Mouse (Mus musculus): Measurements from ENCODE around the gene Cxcr6. TPM values are rescaled to one million over a fixed set of nuclear protein-coding genes. Genes with fewer than 3 reads are reported as not detected.
A peak's percentile ranks its signal among the peaks of the same experiment; 100 is the strongest.
"Not testable (repeated sequence)": the region's sequence is repeated elsewhere in the genome, so short reads cannot be mapped to it uniquely, and the experiment has no call there.

The Cxcr6 gene
- polyA plus RNA-seq, 1 experiment from 2014 or later: 0.11 TPM

DNA sequence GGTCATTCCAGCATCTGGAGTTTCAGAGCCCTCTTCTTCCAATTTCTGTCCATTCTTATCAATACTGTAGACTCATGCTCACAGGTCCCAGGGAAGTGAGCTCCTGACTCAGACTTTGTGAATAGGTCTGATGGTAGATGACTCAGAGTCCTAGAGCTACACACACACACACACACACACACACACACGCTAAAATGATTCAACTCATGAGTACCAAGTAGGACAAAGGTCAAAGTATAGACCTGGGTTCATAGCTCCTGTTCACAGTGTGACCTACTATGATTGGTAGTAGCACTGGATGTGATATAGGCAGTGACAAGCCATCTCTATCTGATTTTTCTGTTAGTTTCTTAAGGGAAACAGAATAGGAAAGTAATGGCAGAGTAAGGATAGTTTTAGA, 37.8 kb upstream of the Cxcr6 start:
- ATAC-seq (ENCODE audit: low FRiP score, low TSS enrichment) (no peak), DNase-seq (no peak)
- Histone ChIP-seq H3K9ac (replicated peaks; ENCODE audit: low read length) (no peak overlapping the region), H3K9me3 (ENCODE audit: control insufficient read depth, low read length) (no peaks in the 10 kb centered on the region), H3K4me3 (replicated peaks; ENCODE audit: low read depth, low read length) (no peak overlapping the region), H3K27me3 (ENCODE audit: control insufficient read depth, insufficient read depth, low read length) (no peaks in the 10 kb centered on the region), H3K36me3 (ENCODE audit: control insufficient read depth, insufficient read depth, low read length) (no peaks in the 10 kb centered on the region), H3K4me1 (ENCODE audit: control insufficient read depth, insufficient read depth, low read length) (no peaks in the 10 kb centered on the region), H3K27ac (replicated peaks; ENCODE audit: low read depth, low read length) (no peak overlapping the region), H3K4me2 (ENCODE audit: low read length) (no peak overlapping the region)
- WGBS: 78% methylated on average over 1 of the region's 1 CpGs

DNA sequence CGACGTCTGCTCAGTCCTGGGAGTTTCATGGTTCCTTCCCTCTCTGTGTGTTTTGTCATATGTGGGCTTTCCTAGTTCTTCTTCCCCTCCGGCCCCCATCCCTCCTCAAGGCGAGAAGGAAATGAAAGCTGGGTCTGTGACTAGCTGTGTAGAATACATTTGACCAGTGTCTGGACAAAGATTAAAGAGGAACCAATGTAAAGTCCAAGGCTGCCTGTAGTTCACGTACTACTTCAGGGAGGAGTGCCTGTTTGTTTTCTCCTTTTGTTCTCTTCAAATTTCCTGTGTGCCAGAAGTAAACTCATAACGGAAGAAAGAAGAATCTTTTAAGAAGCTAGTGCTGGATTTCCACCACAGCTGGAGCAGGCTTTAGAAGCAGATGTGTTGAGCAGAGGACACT, 36.7 kb upstream of the Cxcr6 start:
- H3K9me3 ChIP-seq (ENCODE audit: control insufficient read depth, low read length): no peaks in the 10 kb centered on the region
- ATAC-seq (ENCODE audit: low FRiP score, low TSS enrichment): no peak
- no peak overlapping the region for H3K9ac ChIP-seq (replicated peaks; ENCODE audit: low read length)
- no peaks in the 10 kb centered on the region for H3K27me3 ChIP-seq (ENCODE audit: control insufficient read depth, insufficient read depth, low read length)
- H3K36me3 ChIP-seq (ENCODE audit: control insufficient read depth, insufficient read depth, low read length): no peaks in the 10 kb centered on the region
- no peak overlapping the region for H3K27ac ChIP-seq (replicated peaks; ENCODE audit: low read depth, low read length)
- DNase-seq: no peak
- no peak overlapping the region for H3K4me2 ChIP-seq (ENCODE audit: low read length)
- no peak overlapping the region for H3K4me3 ChIP-seq (replicated peaks; ENCODE audit: low read depth, low read length)
- WGBS: 75% methylated on average over 6 of the region's 6 CpGs
- H3K4me1 ChIP-seq (ENCODE audit: control insufficient read depth, insufficient read depth, low read length): no peaks in the 10 kb centered on the region

DNA sequence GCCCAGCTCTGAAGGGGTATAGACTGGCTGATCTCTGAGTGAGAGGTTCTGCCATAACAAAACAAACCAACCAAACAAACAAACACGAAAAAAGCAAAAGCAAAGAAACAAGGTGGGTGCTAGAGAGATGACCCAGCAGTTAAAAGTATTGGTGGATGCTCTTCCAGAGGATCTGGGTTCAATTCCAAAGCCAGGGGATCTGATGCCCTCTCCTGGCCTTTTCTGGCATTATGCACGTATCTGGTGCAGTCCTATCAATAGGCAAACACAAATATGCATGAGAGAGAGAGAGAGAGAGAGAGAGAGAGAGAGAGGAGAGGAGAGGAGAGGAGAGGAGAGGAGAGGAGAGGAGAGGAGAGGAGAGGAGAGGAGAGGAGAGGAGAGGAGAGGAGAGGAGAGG, 33.0 kb upstream of the Cxcr6 start:
- H3K9ac ChIP-seq (replicated peaks; ENCODE audit: low read length); H3K27ac ChIP-seq (replicated peaks; ENCODE audit: low read depth, low read length): not testable (repeated sequence)
- DNase-seq: peak; percentile 5

DNA sequence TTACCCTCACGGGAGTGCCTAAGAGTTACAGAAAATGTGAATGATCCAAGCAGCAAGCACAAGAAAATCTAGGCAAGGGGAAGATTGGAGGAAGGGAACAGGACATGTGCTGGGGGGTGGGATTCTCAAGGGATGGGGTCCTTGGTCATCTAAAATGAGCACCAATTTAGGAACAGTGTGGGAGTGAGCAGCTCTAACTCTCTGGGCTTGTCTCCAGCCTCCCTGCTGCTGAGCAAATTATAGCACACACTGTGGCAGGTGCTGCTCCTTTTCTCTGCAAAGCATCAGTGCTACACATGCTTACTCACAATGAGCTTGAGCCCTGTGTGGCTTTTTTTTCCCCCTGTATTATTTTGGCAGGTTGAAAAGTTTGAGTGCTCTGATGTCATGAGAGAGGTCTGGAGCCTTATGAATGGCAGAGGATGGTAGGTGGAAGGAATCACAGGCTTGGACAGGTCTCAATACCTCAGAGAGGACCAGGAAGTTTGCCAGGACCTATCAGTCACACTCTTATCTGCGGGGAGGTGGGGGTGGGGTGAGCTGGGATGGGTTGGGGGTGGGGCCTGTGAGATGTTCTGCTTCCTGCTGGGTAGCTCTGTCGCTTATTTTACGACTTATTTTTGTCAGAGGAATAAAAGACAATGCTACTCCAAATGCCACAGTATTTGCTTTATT, 17.3 kb upstream of the Cxcr6 start:
- peaks cover 23% of the 10 kb centered on the region for H3K36me3 ChIP-seq (ENCODE audit: control insufficient read depth, insufficient read depth, low read length)
- peaks cover 2% of the 10 kb centered on the region; the same call in 1 of the 2 replicates for H3K9me3 ChIP-seq (ENCODE audit: control insufficient read depth, low read length)
- H3K4me1 ChIP-seq (ENCODE audit: control insufficient read depth, insufficient read depth, low read length): no peaks in the 10 kb centered on the region
- ATAC-seq (ENCODE audit: low FRiP score, low TSS enrichment) (no peak), DNase-seq (no peak)
- WGBS: 90% methylated on average over 4 of the region's 4 CpGs
- H3K27ac ChIP-seq (replicated peaks; ENCODE audit: low read depth, low read length): no peak overlapping the region
- no peaks in the 10 kb centered on the region for H3K27me3 ChIP-seq (ENCODE audit: control insufficient read depth, insufficient read depth, low read length)
- H3K9ac ChIP-seq (replicated peaks; ENCODE audit: low read length): no peak overlapping the region
- no peak overlapping the region for H3K4me3 ChIP-seq (replicated peaks; ENCODE audit: low read depth, low read length)
- no peak overlapping the region for H3K4me2 ChIP-seq (ENCODE audit: low read length)

More for the DNA sequence above, 33.0 kb upstream of the Cxcr6 start:
- H3K4me2 ChIP-seq (ENCODE audit: low read length); H3K27me3 ChIP-seq (ENCODE audit: control insufficient read depth, insufficient read depth, low read length); ATAC-seq (ENCODE audit: low FRiP score, low TSS enrichment); H3K4me3 ChIP-seq (replicated peaks; ENCODE audit: low read depth, low read length); H3K4me1 ChIP-seq (ENCODE audit: control insufficient read depth, insufficient read depth, low read length); H3K9me3 ChIP-seq (ENCODE audit: control insufficient read depth, low read length); H3K36me3 ChIP-seq (ENCODE audit: control insufficient read depth, insufficient read depth, low read length): not testable (repeated sequence)
- 37% methylated on average over 2 of the region's 2 CpGs for WGBS

DNA sequence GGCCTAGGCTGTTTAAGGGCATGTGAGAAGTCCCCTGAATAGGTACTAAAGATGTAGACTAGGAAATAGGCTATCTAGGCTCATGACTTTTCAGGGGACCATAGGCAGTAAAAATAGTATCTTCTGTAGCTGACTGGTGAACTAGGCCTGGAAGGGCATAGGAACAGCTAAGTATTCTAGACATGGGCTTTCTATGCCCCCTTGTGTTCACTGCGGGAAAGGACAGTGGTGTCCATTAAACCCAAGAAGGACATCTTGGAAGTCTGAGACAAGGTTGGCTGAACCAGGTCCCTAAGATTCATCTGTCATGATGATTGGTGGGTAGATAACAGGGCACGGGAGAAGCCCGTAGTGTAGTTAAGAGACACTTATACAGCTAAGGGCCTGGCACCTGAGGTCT, 10.1 kb upstream of the Cxcr6 start:
- DNase-seq (peak; percentile 70), ATAC-seq (ENCODE audit: low FRiP score, low TSS enrichment) (no peak; the same call in 1 of the 2 replicates)
- H3K27me3 ChIP-seq (ENCODE audit: control insufficient read depth, insufficient read depth, low read length): no peaks in the 10 kb centered on the region
- WGBS: 80% methylated on average over 3 of the region's 3 CpGs
- H3K9ac ChIP-seq (replicated peaks; ENCODE audit: low read length): no peak overlapping the region
- H3K4me1 ChIP-seq (ENCODE audit: control insufficient read depth, insufficient read depth, low read length): no peaks in the 10 kb centered on the region
- no peaks in the 10 kb centered on the region for H3K9me3 ChIP-seq (ENCODE audit: control insufficient read depth, low read length)
- peaks cover 40% of the 10 kb centered on the region for H3K36me3 ChIP-seq (ENCODE audit: control insufficient read depth, insufficient read depth, low read length)
- no peak overlapping the region for H3K4me2 ChIP-seq (ENCODE audit: low read length)
- H3K27ac ChIP-seq (replicated peaks; ENCODE audit: low read depth, low read length): no peak overlapping the region
- no peak overlapping the region for H3K4me3 ChIP-seq (replicated peaks; ENCODE audit: low read depth, low read length)

DNA sequence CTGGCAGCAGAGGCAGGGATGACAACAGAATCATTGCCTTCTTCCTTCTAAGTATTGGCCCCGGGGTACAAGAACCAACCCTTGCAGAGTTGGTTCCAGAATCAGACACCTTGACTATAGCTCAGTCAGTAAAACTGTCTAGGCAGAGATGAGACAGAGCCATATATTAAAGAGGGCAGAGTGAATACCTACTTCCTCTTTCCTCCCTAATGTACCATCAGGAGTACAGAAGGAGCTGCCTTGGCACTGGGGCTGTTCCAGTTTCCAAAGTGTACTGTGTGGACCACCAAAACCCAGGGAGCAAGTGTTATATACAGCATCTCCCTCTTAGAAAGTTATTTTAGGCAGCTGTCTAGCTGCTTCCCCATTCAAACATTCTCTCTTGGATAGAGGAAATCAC, 4.7 kb upstream of the Cxcr6 start:
- H3K36me3 ChIP-seq (ENCODE audit: control insufficient read depth, insufficient read depth, low read length): peaks cover 15% of the 10 kb centered on the region
- no peak for ATAC-seq (ENCODE audit: low FRiP score, low TSS enrichment)
- no peak for DNase-seq
- no peak overlapping the region for H3K4me3 ChIP-seq (replicated peaks; ENCODE audit: low read depth, low read length)
- no peaks in the 10 kb centered on the region for H3K9me3 ChIP-seq (ENCODE audit: control insufficient read depth, low read length)
- H3K4me1 ChIP-seq (ENCODE audit: control insufficient read depth, insufficient read depth, low read length): no peaks in the 10 kb centered on the region
- H3K27ac ChIP-seq (replicated peaks; ENCODE audit: low read depth, low read length): no peak overlapping the region
- H3K9ac ChIP-seq (replicated peaks; ENCODE audit: low read length): no peak overlapping the region
- H3K4me2 ChIP-seq (ENCODE audit: low read length): no peak overlapping the region
- 100% methylated on average over 1 of the region's 1 CpGs for WGBS
- H3K27me3 ChIP-seq (ENCODE audit: control insufficient read depth, insufficient read depth, low read length): no peaks in the 10 kb centered on the region

DNA sequence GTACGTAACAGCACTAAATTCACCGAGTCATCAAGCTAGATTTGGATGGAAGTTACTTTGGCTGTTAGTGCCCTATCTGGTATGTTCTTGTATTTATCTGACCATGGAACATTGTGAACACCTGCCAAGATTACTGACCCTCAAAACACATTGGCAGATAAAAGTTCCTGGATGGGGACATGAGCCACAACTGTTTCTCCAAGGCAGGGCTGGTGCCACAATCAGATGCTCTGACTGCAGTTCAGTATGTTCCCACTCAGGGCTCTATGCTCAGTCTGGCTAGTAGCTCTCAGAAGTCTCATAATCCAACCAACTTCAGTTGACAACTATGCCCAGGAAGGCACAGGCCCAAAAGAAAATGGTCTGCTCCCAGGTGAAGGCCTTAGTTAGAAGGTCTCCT, 3.9 kb upstream of the Cxcr6 start:
- ATAC-seq (ENCODE audit: low FRiP score, low TSS enrichment) (no peak), DNase-seq (no peak)
- H3K9ac ChIP-seq (replicated peaks; ENCODE audit: low read length): no peak overlapping the region
- no peaks in the 10 kb centered on the region for H3K4me1 ChIP-seq (ENCODE audit: control insufficient read depth, insufficient read depth, low read length)
- no peaks in the 10 kb centered on the region for H3K9me3 ChIP-seq (ENCODE audit: control insufficient read depth, low read length)
- H3K27ac ChIP-seq (replicated peaks; ENCODE audit: low read depth, low read length): no peak overlapping the region
- H3K4me2 ChIP-seq (ENCODE audit: low read length): no peak overlapping the region
- H3K27me3 ChIP-seq (ENCODE audit: control insufficient read depth, insufficient read depth, low read length): no peaks in the 10 kb centered on the region
- 97% methylated on average over 2 of the region's 2 CpGs for WGBS
- H3K36me3 ChIP-seq (ENCODE audit: control insufficient read depth, insufficient read depth, low read length): peaks cover 10% of the 10 kb centered on the region
- no peak overlapping the region for H3K4me3 ChIP-seq (replicated peaks; ENCODE audit: low read depth, low read length)

DNA sequence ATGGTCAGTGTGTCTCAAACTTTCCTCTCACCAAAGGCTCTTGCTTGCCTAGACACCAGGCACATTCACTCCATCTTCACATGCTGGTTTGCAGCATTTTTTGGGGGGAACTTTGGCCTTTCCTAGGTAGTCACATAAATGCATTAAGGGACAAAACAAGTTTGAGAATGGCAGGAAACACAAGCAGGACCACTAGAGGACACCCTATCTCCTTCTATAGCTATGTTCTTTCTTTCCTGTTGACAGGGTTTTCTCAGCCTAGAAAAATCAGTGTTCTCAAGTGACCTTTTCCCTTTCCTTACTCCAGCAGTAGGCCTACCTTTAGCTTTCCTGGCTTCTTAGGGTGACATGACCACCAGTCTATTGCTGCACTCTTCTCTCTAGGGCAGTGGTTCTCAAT, 3.4 kb upstream of the Cxcr6 start:
- H3K27me3 ChIP-seq (ENCODE audit: control insufficient read depth, insufficient read depth, low read length): no peaks in the 10 kb centered on the region
- no peaks in the 10 kb centered on the region for H3K9me3 ChIP-seq (ENCODE audit: control insufficient read depth, low read length)
- H3K36me3 ChIP-seq (ENCODE audit: control insufficient read depth, insufficient read depth, low read length): peaks cover 7% of the 10 kb centered on the region
- H3K4me1 ChIP-seq (ENCODE audit: control insufficient read depth, insufficient read depth, low read length): no peaks in the 10 kb centered on the region
- DNase-seq (no peak), ATAC-seq (ENCODE audit: low FRiP score, low TSS enrichment) (no peak)
- H3K4me2 ChIP-seq (ENCODE audit: low read length): no peak overlapping the region
- no peak overlapping the region for H3K27ac ChIP-seq (replicated peaks; ENCODE audit: low read depth, low read length)
- H3K4me3 ChIP-seq (replicated peaks; ENCODE audit: low read depth, low read length): no peak overlapping the region
- no peak overlapping the region for H3K9ac ChIP-seq (replicated peaks; ENCODE audit: low read length)

DNA sequence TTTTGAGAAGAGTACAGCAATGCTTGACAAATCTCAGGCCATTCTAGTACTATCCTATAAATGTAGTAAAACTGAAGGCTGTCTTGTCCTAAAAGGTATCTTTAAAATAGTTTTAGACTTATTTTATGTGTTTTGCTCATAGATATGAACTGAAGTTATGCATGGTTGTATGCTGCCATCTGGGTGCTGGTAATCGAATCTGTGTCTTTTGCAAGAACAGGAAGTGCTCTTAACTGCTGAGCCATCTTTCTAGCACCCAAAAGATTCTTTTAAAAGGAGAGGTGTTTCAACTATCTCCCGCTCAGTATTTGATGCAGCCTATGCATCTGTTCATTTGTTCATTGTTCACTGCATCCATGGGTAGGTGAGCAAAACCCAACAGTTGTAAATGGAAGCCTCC, 1.0 kb upstream of the Cxcr6 start:
- Histone ChIP-seq H3K27me3 (ENCODE audit: control insufficient read depth, insufficient read depth, low read length) (no peaks in the 10 kb centered on the region), H3K27ac (replicated peaks; ENCODE audit: low read depth, low read length) (no peak overlapping the region), H3K36me3 (ENCODE audit: control insufficient read depth, insufficient read depth, low read length) (peaks cover 12% of the 10 kb centered on the region), H3K9ac (replicated peaks; ENCODE audit: low read length) (no peak overlapping the region), H3K4me1 (ENCODE audit: control insufficient read depth, insufficient read depth, low read length) (no peaks in the 10 kb centered on the region), H3K9me3 (ENCODE audit: control insufficient read depth, low read length) (no peaks in the 10 kb centered on the region), H3K4me2 (ENCODE audit: low read length) (no peak overlapping the region), H3K4me3 (replicated peaks; ENCODE audit: low read depth, low read length) (no peak overlapping the region)
- DNase-seq: no peak
- no peak for ATAC-seq (ENCODE audit: low FRiP score, low TSS enrichment)
- 96% methylated on average over 2 of the region's 2 CpGs for WGBS
